Mouse (Mus musculus): ENCODE results near the gene Rab33b.

Rab33b gene

DNA sequence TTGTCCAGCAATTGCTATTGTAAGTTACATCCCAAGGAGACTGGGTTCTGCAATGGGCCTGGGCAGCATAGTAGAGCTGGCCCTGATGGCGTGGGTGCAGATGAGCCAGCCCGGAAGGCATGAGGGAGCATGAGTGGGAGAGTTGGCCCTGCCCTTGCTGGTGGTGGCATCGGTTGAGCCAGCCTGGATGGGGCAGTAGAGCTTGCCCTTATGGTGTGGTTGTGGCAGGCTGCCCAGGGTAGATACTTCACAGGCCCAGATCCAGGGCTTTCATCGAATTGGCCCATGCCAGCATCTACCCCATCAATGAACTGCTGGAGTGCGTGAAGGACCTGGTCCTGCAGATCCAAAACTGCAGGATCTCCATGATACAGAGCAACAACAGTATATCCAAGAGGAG lies 28.3 kb downstream of the Rab33b start:
- DNase-seq (ENCODE audit: low read depth, low spot score) = no peak

DNA sequence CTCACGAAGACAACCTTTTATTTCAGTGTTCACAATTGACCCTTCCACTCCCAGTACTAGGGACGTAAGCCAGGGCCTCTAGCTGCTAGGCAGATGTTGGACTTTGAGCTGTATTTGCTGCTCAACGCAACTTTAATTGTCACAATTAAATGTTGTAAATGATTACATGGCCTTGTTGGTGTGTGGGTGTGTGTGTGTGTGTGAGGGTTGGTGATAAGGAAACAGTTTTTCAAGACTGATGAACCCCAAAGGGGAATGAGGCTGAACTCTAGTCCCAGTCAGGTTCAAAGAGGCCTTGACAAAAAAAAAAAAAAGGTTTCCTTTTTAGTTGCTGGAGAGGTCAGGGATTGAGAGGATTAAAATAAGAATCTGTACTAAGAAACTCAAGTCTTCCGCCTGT lies 33.7 kb downstream of the Rab33b start:
- no peak for DNase-seq (ENCODE audit: low read depth, low spot score)

DNA sequence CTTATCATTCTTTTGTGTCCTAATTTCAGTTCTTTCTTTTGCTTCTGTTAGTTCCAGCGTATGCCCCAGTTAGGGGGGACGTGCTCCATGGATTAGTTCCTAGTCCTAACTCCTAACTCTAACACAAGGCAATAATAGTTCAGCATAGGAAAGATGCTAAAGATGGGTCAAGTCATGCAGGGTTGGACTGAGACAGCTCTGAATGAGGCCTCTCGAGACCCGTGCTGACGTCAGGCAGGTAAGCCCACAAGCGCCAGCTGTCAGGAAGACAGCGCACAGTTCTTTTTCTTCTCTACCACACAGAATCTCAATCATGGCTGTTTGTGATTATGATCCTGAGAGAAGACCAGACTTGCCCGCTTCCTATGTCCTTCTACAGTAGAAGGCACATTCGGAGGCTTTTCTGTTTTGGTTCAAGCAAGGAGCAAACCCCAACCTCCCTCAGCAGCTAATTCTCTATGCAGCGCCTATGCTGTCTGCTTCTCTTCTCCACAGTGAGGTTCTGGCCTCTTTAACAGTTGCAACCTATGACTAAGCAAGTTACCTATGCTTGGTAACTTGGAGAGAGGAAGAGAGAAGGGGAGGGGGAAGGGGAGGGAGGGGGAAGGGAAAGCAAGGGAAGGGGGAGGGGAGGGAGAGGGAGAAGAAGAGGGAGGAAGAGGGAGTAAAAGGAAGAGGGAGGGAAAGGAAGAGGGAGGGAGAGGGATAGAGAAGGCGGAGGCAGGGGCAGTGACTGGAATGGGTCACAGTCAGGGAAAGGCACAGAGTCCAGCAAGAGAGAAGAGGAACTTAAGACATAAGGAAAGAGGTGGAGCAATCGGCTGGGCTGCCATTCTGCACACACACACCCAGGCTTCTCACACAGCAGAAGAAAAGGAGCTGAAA lies 34.4 kb downstream of the Rab33b start:
- no peak for DNase-seq (ENCODE audit: low read depth, low spot score)

DNA sequence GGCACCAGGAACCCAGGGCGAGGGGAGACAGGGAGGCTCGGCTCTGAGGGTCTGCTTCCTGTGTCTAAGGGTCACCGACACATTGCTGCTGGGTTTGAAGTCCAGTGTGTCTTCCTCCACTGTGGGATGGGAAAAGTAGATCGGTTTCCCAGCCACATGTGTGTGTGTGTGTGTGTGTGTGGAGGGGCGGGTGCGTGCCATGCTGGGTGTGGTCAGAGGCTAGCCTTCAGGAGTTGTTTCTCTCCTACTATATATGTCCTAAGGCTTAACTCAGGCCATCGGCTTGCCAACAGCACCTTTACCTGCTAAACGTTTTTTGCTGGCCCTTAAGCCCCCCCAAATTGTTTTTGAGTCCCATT lies 35.0 kb downstream of the Rab33b start:
- no peak for DNase-seq (ENCODE audit: low read depth, low spot score)

DNA sequence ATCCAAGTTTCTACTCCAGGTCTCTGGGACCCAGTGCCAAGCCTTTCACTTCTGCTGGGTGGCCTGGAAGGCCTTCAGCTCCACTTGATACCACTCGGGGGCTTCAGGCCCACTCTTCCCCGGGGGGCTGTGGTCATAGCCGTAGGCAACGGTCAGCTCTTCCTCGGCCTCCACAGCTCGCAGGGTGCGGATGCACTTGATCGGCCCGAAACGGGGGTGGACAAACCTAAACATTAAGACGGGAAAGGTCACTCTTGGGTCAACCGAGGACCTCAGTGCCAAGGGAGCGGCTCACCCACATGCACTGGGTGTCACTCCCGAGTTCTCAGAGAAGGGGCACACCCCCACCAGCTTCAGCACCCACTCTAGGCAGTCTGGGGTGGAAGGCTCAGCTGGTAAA lies 37.5 kb downstream of the Rab33b start:
- no peak for DNase-seq (ENCODE audit: low read depth, low spot score)

DNA sequence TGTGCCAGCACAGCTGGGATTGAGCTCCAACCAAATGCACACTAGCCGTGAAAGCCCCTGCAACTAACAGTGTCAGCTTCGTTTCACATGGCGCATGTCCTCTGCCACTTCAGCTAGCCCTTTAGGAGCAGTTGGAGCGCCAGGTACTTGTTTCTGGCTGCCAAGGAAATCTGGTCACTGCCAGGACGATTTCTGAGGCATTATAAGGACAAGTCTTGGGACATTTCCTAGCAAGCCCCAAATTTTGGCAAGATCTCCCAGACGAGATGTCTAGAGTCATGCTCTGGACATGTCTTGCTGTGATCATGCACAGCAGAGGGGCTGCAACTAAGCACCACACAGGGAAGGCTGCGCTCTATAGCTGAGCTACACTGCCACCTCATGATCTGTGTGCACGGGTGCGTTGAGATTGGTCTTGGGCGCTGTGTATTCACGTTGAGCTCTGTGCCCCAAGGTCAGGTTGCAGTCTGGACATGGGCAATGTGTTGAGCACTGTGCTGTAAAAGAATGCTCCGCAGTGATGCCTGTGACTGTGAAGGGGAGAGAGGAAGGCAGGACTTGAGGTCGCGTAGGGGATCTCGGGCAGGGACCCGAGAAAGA lies 41.6 kb downstream of the Rab33b start:
- no peak for DNase-seq (ENCODE audit: low read depth, low spot score)

DNA sequence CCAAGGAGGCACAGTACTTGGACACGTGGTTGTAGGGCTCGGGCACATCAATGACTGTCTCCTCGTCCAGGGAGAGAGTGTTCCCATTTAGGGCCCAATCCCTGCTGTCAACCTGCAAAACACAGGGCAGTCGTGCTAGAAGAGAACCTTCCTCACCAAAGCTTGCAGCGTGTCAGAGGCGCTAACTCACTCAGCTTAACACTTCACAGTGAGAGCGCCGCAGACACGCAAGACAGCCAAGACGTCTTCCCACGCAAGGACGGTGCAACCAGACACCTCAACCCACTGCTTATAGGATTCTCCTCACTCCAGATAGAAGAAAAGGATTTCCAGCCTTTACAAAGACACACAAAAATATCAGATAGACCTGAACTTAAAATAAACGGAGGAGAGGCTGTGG lies 43.2 kb downstream of the Rab33b start:
- DNase-seq (ENCODE audit: low read depth, low spot score) = peak; percentile 85

DNA sequence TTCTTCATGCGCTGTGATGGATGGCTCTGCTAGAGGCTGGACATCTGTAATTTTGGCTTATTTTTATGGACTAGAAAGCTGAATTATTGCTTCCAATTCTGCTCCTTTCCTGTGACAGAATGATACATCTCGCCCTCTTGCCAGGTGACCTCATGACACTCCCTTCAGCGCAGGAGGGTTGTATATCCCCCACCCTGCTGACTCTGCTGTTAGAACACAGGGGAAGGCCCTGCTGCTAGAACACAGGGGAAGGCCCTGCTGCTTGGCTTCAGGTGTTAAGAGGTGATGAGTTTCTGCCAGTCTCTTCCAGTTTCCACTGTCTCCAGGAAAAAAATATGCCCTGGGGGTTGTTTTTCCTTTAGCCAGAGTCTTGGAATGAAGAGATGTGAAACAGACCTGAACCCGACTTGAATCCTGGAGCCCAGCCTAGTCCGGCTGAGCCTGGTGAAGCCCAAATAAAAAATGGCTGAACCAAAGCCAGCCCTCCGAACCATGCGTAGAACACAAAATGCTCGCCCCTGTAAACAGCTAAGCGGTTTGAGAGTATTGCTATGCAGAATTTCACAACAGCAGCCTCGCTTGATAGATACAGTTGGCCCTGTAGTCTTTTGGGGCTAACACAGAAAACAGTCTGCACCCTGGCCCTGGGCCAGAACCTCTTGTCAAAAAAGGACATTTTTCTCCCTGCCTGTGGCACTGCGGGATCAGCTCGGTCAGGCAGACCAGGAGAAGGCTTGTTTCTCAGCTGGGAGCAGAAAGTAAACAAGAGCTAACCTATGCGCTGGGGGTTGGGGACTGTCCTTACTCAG lies 48.0 kb downstream of the Rab33b start:
- no peak for DNase-seq (ENCODE audit: low read depth, low spot score)

DNA sequence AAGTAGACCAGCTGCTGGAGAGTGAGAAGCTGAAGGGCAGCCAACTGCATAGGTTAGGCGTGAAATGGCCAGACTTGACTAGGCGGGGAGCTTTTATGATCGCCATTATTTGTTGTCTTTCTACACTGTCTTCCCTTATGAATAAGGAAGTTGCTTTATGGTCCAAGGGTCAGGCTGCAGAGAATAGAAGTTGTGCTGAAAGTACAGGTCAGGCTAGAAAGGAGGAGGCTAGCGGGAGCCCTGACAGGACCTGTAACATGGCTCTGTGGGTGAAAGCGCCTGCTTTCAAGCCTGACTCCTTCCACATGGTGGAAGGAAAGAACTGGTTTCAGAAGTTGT lies 48.5 kb downstream of the Rab33b start:
- DNase-seq (ENCODE audit: low read depth, low spot score) = no peak

DNA sequence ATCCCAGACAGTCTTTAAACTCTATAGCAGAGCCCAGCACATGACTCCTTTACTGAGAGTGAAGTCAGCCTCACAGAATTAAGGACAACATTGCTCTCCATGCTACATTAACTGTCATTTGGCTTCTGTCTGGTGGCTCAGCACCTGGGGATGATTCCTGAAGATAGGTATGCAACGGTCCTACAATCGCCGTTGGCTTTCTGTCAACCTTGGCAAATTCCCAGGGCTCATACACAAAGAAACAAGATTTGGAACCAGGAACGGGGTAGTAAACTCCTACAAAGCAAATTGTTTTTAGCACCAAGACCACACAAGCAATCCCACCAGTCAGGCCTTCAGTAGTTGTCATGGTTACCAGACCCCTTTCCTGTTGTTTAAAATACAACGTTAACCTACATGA lies 49.9 kb downstream of the Rab33b start:
- DNase-seq (ENCODE audit: low read depth, low spot score) = no peak

DNA sequence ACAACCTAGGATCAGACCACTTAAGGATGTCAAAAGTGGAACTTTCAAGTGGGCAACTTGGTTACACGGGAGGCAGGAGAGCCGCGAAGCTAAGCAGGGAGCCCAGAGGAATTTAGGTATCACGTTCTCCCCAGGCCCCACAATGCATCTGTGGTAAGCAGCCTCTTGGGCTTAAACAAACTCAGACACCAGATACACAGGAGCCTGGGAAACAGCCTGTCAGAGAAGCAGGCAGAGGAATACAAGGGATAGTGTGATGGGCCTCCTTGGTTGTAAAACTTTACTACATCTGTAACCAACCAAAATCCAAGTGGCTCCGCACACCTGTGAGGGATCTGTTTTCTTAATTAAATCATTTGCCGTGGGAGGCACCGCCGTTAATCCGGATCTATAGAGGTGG lies 50.3 kb downstream of the Rab33b start:
- no peak for DNase-seq (ENCODE audit: low read depth, low spot score)

DNA sequence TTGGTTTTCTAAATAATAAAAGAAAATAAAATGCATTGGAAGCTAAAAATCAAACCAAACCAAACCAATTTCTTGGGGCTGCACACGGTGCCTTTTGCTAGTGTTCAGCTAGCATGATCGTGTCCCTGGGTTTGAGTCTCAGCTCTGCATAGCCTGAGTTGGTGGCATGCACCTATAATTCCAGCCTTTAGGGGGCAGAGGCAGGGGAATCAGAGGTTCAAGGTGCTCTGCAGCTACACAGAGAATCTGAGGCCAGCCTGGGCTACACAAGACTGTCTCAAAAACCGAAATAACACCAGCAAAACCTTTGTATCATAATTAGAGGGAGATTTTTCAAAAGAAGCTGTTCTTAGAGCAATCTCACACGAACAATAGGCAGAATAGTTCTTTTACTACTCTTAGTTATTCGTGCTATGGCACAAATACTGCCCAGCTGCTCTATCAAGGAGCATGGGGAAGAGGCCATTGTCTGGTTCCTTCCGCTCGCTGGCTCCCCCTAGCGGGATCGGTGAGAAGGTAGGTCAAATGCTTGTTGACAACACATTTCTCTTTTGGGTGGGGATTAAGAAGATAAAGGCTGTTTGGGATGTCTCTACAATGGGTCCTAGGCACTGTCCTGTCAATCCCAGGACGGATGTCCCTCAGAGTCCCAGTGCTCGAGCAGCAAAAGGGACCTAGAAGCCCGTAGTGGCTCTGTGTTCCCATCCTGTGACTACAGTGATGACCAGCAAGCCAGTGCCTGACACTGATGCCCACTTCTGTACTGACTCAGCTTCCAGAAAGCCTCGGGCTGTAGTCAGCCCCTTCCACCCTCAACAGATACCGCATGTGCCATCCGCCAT lies 56.1 kb downstream of the Rab33b start:
- no peak for DNase-seq (ENCODE audit: low read depth, low spot score)

DNA sequence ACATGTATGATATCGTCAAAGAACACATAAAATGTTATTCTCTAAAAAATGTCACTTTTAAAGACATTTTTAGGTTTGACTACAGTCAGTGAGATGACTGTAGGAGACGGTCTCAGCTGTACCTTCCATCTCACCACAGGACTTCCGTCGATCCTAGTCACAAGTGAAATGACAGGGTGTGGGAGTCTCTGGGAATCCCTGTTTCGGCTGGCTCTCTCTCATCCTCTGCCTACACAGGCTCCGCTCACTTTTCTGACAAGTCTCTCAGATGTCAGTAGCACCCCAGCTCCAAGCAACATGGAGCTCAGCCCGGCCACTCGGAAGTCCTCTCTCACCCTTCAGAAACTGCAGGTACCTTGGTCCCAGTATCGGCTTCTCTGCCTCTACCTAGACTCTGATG lies 56.9 kb downstream of the Rab33b start:
- DNase-seq (ENCODE audit: low read depth, low spot score) = no peak

DNA sequence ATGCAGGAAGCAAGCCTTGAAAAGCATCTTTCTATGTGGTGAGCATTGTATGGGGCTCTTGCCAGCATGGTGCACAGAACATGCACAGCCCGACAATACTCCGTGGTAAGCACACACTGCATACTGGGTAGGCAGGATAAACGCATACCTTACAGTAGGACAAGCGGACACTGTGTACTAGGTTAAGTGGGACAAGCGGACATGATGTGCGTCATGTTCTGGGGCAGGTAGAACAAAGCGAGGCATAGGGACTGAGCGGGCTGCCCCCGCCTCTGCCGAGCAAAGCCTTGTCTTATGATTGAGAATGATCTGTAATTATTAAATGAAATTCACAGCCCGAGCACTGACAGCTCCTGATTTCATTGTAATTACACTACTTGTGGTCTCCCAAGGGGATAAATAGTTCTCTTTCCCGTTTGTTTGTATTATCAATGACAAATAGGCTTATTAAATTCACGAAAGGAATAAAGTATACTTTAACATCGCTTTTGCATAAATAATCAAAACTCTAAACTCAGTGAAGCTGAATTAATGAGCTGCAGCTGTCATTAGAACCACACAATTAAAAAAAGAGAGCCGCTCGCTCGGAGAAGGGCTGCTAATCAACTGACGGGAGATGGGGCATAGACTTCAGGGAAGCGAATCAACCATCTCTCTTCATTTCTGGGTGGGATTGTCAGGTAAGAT lies 60.9 kb downstream of the Rab33b start:
- no peak for DNase-seq (ENCODE audit: low read depth, low spot score)
